Mouse (Mus musculus): ENCODE measurements around the gene Pbx4. TPM values are rescaled to one million over a fixed set of nuclear protein-coding genes. Genes with fewer than 3 reads are reported as not detected.

Pbx4 gene
- polyA plus RNA-seq, 2 experiments: 6.6 to 6.8 TPM

GRCm38 (mm10) chr8:69893863-69894262, 61.6 kb downstream of the Pbx4 start:
- Histone ChIP-seq H3K9ac (ENCODE audit: low read depth, low read length, severe bottlenecking) (no peak overlapping the region), H3K9me3 (ENCODE audit: control insufficient read depth, low read length) (no peaks in the 10 kb centered on the region), H3K27ac (replicated peaks; ENCODE audit: low read depth, low read length) (no peak overlapping the region), H3K36me3 (ENCODE audit: control insufficient read depth, insufficient read depth, low read length) (peaks cover 24% of the 10 kb centered on the region), H3K4me1 (ENCODE audit: control insufficient read depth, insufficient read depth, low read length) (0 out of 2 replicates have a peak, but pooled peaks cover 3% of the 10 kb centered on the region), H3K4me3 (replicated peaks; ENCODE audit: low read length) (no peak overlapping the region), H3K27me3 (ENCODE audit: control insufficient read depth, insufficient read depth, low read length) (peaks cover 21% of the 10 kb centered on the region), H3K4me2 (replicated peaks; ENCODE audit: low read depth, low read length, severe bottlenecking) (no peak overlapping the region)
- TF ChIP-seq POLR2A (IDR thresholded peaks at IDR 0.05; ENCODE audit: borderline replicate concordance, extremely low read depth, insufficient read depth, insufficient read length): no peak
- WGBS: 44% methylated on average over 17 of the region's 17 CpGs
- no peak for ATAC-seq (ENCODE audit: low FRiP score, low read depth)
- DNase-seq (ENCODE audit: low spot score): no peak

- no peak for TF ChIP-seq POLR2A (IDR thresholded peaks at IDR 0.05; ENCODE audit: borderline replicate concordance, extremely low read depth, insufficient read depth, insufficient read length)
- DNase-seq (ENCODE audit: low spot score): no peak
- peaks cover 24% of the 10 kb centered on the region for H3K36me3 ChIP-seq (ENCODE audit: control insufficient read depth, insufficient read depth, low read length)
- peaks cover 3% of the 10 kb centered on the region; the same call in 1 of the 2 replicates for H3K4me1 ChIP-seq (ENCODE audit: control insufficient read depth, insufficient read depth, low read length)
- no peak for ATAC-seq (ENCODE audit: low FRiP score, low read depth)
- no peak overlapping the region for H3K27ac ChIP-seq (replicated peaks; ENCODE audit: low read depth, low read length)
- no peak overlapping the region for H3K4me2 ChIP-seq (replicated peaks; ENCODE audit: low read depth, low read length, severe bottlenecking)
- no peak overlapping the region for H3K4me3 ChIP-seq (replicated peaks; ENCODE audit: low read length)
- 71% methylated on average over 6 of the region's 6 CpGs for WGBS
- peaks cover 11% of the 10 kb centered on the region for H3K27me3 ChIP-seq (ENCODE audit: control insufficient read depth, insufficient read depth, low read length)
- no peaks in the 10 kb centered on the region for H3K9me3 ChIP-seq (ENCODE audit: control insufficient read depth, low read length)
- H3K9ac ChIP-seq (ENCODE audit: low read depth, low read length, severe bottlenecking): no peak overlapping the region
These were observed 62.6 kb downstream of the Pbx4 start for GRCm38 (mm10) chr8:69894836-69895332.

- peaks cover 12% of the 10 kb centered on the region for H3K4me1 ChIP-seq (ENCODE audit: control insufficient read depth, insufficient read depth, low read length)
- H3K9me3 ChIP-seq (ENCODE audit: control insufficient read depth, low read length): no peaks in the 10 kb centered on the region
- no peak for TF ChIP-seq POLR2A (IDR thresholded peaks at IDR 0.05; ENCODE audit: borderline replicate concordance, extremely low read depth, insufficient read depth, insufficient read length)
- H3K27ac ChIP-seq (replicated peaks; ENCODE audit: low read depth, low read length): no peak overlapping the region
- no peak for DNase-seq (ENCODE audit: low spot score)
- ATAC-seq (ENCODE audit: low FRiP score, low read depth): no peak
- WGBS: 82% methylated on average over 4 of the region's 4 CpGs
- no peak overlapping the region for H3K4me2 ChIP-seq (replicated peaks; ENCODE audit: low read depth, low read length, severe bottlenecking)
- H3K36me3 ChIP-seq (ENCODE audit: control insufficient read depth, insufficient read depth, low read length): peaks cover 24% of the 10 kb centered on the region
- H3K4me3 ChIP-seq (replicated peaks; ENCODE audit: low read length): no peak overlapping the region
- H3K9ac ChIP-seq (ENCODE audit: low read depth, low read length, severe bottlenecking): no peak overlapping the region
- H3K27me3 ChIP-seq (ENCODE audit: control insufficient read depth, insufficient read depth, low read length): peaks cover under 1% of the 10 kb centered on the region; the same call in 1 of the 2 replicates
These were observed 63.6 kb downstream of the Pbx4 start for GRCm38 (mm10) chr8:69895772-69896451.

- H3K4me3 ChIP-seq (replicated peaks; ENCODE audit: low read length): no peak overlapping the region
- WGBS: 89% methylated on average over 6 of the region's 6 CpGs
- peaks cover 18% of the 10 kb centered on the region for H3K36me3 ChIP-seq (ENCODE audit: control insufficient read depth, insufficient read depth, low read length)
- no peak for DNase-seq (ENCODE audit: low spot score)
- no peak for ATAC-seq (ENCODE audit: low FRiP score, low read depth)
- no peak overlapping the region for H3K4me2 ChIP-seq (replicated peaks; ENCODE audit: low read depth, low read length, severe bottlenecking)
- peaks cover 12% of the 10 kb centered on the region for H3K4me1 ChIP-seq (ENCODE audit: control insufficient read depth, insufficient read depth, low read length)
- H3K9ac ChIP-seq (ENCODE audit: low read depth, low read length, severe bottlenecking): no peak overlapping the region
- TF ChIP-seq POLR2A (IDR thresholded peaks at IDR 0.05; ENCODE audit: borderline replicate concordance, extremely low read depth, insufficient read depth, insufficient read length): no peak
- H3K9me3 ChIP-seq (ENCODE audit: control insufficient read depth, low read length): no peaks in the 10 kb centered on the region
- no peak overlapping the region for H3K27ac ChIP-seq (replicated peaks; ENCODE audit: low read depth, low read length)
- no peaks in the 10 kb centered on the region for H3K27me3 ChIP-seq (ENCODE audit: control insufficient read depth, insufficient read depth, low read length)
These were observed 65.6 kb downstream of the Pbx4 start for GRCm38 (mm10) chr8:69897857-69898256.

- Histone ChIP-seq H3K4me3 (replicated peaks; ENCODE audit: low read length) (no peak overlapping the region), H3K27me3 (ENCODE audit: control insufficient read depth, insufficient read depth, low read length) (no peaks in the 10 kb centered on the region), H3K36me3 (ENCODE audit: control insufficient read depth, insufficient read depth, low read length) (no peaks in the 10 kb centered on the region; the same call in none of the 2 replicates), H3K4me1 (ENCODE audit: control insufficient read depth, insufficient read depth, low read length) (peaks cover 17% of the 10 kb centered on the region), H3K27ac (replicated peaks; ENCODE audit: low read depth, low read length) (no peak overlapping the region), H3K4me2 (replicated peaks; ENCODE audit: low read depth, low read length, severe bottlenecking) (no peak overlapping the region), H3K9ac (ENCODE audit: low read depth, low read length, severe bottlenecking) (no peak overlapping the region), H3K9me3 (ENCODE audit: control insufficient read depth, low read length) (no peaks in the 10 kb centered on the region)
- no peak for TF ChIP-seq POLR2A (IDR thresholded peaks at IDR 0.05; ENCODE audit: borderline replicate concordance, extremely low read depth, insufficient read depth, insufficient read length)
- WGBS: 98% methylated on average over 2 of the region's 2 CpGs
- ATAC-seq (ENCODE audit: low FRiP score, low read depth): no peak
- no peak for DNase-seq (ENCODE audit: low spot score)
These were observed 67.6 kb downstream of the Pbx4 start for GRCm38 (mm10) chr8:69899876-69900275.

Measured in limb, embryonic 14.5 days (tissue).